Mouse (Mus musculus) G1E (cell line): ENCODE measurements around the gene Zfp787.

Source experiments
- CTCF ChIP-seq: IDR thresholded peaks from 2 replicates; pipeline ENCODE4 v1.5.1; 2012; ENCODE audit warnings: low read depth, low read length, inconsistent platforms, mixed read lengths
- POLR2AphosphoS5 ChIP-seq: IDR thresholded peaks from 2 replicates; pipeline ENCODE4 v1.6.1; 2012; ENCODE audit warnings: low read depth, low read length, inconsistent platforms; ENCODE audit not compliant: insufficient replicate concordance
- TAL1 ChIP-seq: conservative IDR thresholded peaks from 2 replicates; pipeline ENCODE4 v1.6.1; 2012; ENCODE audit warnings: low read depth, low read length, inconsistent platforms, mixed read lengths

DNA sequence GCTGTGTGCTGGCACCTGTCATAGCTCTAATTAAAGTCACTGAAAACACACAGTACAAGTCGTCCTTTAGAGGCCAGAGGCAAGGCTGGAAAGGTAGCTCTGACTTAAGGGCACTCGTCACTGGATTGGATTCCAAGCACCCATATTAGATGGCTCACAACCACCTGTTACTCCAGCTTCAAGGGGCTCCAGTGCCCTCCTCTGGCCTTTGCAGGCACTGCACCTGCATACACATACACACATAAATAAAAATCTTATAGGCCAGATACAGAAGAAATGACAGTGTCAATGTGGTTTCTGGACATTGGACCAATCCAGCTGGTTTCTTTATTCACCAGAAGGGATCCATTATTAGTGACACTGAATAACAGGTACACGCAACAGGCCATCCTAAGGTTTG is 36.3 kb downstream of the Zfp787 start:
- TF ChIP-seq CTCF (no peak), POLR2AphosphoS5 (no peak), TAL1 (no peak)
